Comparison of ENCODE assay signal across 9 mouse cellular contexts in genomic region chr17:25427441-25427840, GRCm38 (mm10). TPM values are rescaled to one million over a fixed set of nuclear protein-coding genes. Genes with fewer than 3 reads are reported as not detected.
A peak's percentile ranks its signal among the peaks of the same experiment; 100 is the strongest.
DNase-seq lines count a peak whose midpoint lies in the region; ATAC-seq and TF ChIP-seq lines count a peak whose summit lies in the region.
"Had no signal": no experiment of that assay in that cellular context is flagged by ENCODE, and none has a peak within 500 bp of the region (broad histone marks: within the 10 kb centered on the region; RNA-seq: fewer than 3 reads in every experiment).

No protein-coding gene starts in this region.

- TF ChIP-seq CTCF in heart, postnatal 0 days (IDR thresholded peaks at IDR 0.05; ENCODE audit: low read depth): no peak

- intact Hi-C loops in left cerebral cortex, postnatal 36 days (cut with DNase I): no loop called here

- H3K4me3 ChIP-seq in forebrain, embryonic 10.5 days: no peak overlapping the region
- H3K4me3 ChIP-seq in forebrain, embryonic 12.5 days (replicated peaks): no peak overlapping the region
- H3K4me3 ChIP-seq in lung, embryonic 15.5 days: no peak overlapping the region
- no peak overlapping the region for H3K4me3 ChIP-seq in heart, postnatal 0 days (ENCODE audit: low read depth, low read length)
- no peak overlapping the region for H3K4me3 ChIP-seq in midbrain, embryonic 14.5 days (replicated peaks; ENCODE audit: low read depth, low read length)

- no peaks in the 10 kb centered on the region for H3K9me3 ChIP-seq in forebrain, embryonic 10.5 days
- H3K9me3 ChIP-seq in forebrain, embryonic 12.5 days: no peaks in the 10 kb centered on the region
- H3K9me3 ChIP-seq in lung, embryonic 15.5 days: no peaks in the 10 kb centered on the region
- H3K9me3 ChIP-seq in heart, postnatal 0 days (replicated peaks; ENCODE audit: control insufficient read depth, low read length): no peaks in the 10 kb centered on the region
- no peaks in the 10 kb centered on the region for H3K9me3 ChIP-seq in midbrain, embryonic 14.5 days (ENCODE audit: control insufficient read depth, low read length)

- H3K36me3 ChIP-seq in forebrain, embryonic 10.5 days (replicated peaks): no peaks in the 10 kb centered on the region
- H3K36me3 ChIP-seq in forebrain, embryonic 12.5 days (replicated peaks): no peaks in the 10 kb centered on the region; the same call in 1 of the 2 replicates
- no peaks in the 10 kb centered on the region for H3K36me3 ChIP-seq in lung, embryonic 15.5 days
- H3K36me3 ChIP-seq in heart, postnatal 0 days (replicated peaks; ENCODE audit: control insufficient read depth, insufficient read depth, low read length): no peaks in the 10 kb centered on the region
- H3K36me3 ChIP-seq in midbrain, embryonic 14.5 days (ENCODE audit: control insufficient read depth, insufficient read depth, low read length): no peaks in the 10 kb centered on the region

- H3K27ac ChIP-seq in forebrain, embryonic 10.5 days: peak overlapping the region; percentile 26; the same call in 1 of the 2 replicates
- H3K27ac ChIP-seq in forebrain, embryonic 12.5 days: no peak overlapping the region
- peak overlapping the region; percentile 19; the same call in 1 of the 2 replicates for H3K27ac ChIP-seq in lung, embryonic 15.5 days
- H3K27ac ChIP-seq in heart, postnatal 0 days (ENCODE audit: low read depth): peak overlapping the region; percentile 39
- H3K27ac ChIP-seq in midbrain, embryonic 14.5 days (replicated peaks; ENCODE audit: low read depth, low read length): no peak overlapping the region

- DNase-seq in forebrain, embryonic 10.5 days (ENCODE audit: extremely low spot score, low spot score): no peak
- DNase-seq in lung, adult 18-20 months: no peak
- DNase-seq in heart, postnatal 0 days (ENCODE audit: low spot score): peak; percentile 71
- peak; percentile 64 for DNase-seq in midbrain, embryonic 14.5 days
- no peak for DNase-seq in left cerebral cortex, postnatal 36 days (ENCODE audit: low spot score in 2 of 2)
- no peak for DNase-seq in urinary bladder, adult 2 months (ENCODE audit: low spot score)

- no peak for TF ChIP-seq EP300 in heart, postnatal 0 days (IDR thresholded peaks at IDR 0.05; ENCODE audit: low read depth)

- no peak overlapping the region for H3K9ac ChIP-seq in forebrain, embryonic 12.5 days
- H3K9ac ChIP-seq in lung, embryonic 15.5 days: no peak overlapping the region
- no peak overlapping the region; the same call in 1 of the 2 replicates for H3K9ac ChIP-seq in heart, postnatal 0 days (replicated peaks; ENCODE audit: low read depth, low read length)
- 0 out of 2 replicates have a peak overlapping the region, but pooled peaks have one; percentile 2 for H3K9ac ChIP-seq in midbrain, embryonic 14.5 days (replicated peaks; ENCODE audit: low read length)

- no peak overlapping the region for H3K4me2 ChIP-seq in forebrain, embryonic 12.5 days
- H3K4me2 ChIP-seq in lung, embryonic 15.5 days: no peak overlapping the region
- H3K4me2 ChIP-seq in heart, postnatal 0 days (ENCODE audit: low read depth, low read length): no peak overlapping the region; the same call in 1 of the 2 replicates
- H3K4me2 ChIP-seq in midbrain, embryonic 14.5 days (ENCODE audit: low read length): 0 out of 2 replicates have a peak overlapping the region, but pooled peaks have one; percentile 2

- ATAC-seq in forebrain, embryonic 12.5 days (ENCODE audit: low FRiP score): no peak
- peak; percentile 77 for ATAC-seq in lung, embryonic 15.5 days (ENCODE audit: borderline replicate concordance, extremely low read depth, low FRiP score, low TSS enrichment)
- peak; percentile 61 for ATAC-seq in heart, postnatal 0 days (ENCODE audit: insufficient read depth, low read depth)
- no peak; the same call in 1 of the 2 replicates for ATAC-seq in midbrain, embryonic 14.5 days (ENCODE audit: low FRiP score, low TSS enrichment)

- H3K27me3 ChIP-seq in forebrain, embryonic 10.5 days (ENCODE audit: poor library complexity, severe bottlenecking): peaks cover 85% of the 10 kb centered on the region
- peaks cover 52% of the 10 kb centered on the region for H3K27me3 ChIP-seq in forebrain, embryonic 12.5 days
- peaks cover 24% of the 10 kb centered on the region; the same call in 1 of the 2 replicates for H3K27me3 ChIP-seq in lung, embryonic 15.5 days
- no peaks in the 10 kb centered on the region for H3K27me3 ChIP-seq in heart, postnatal 0 days (ENCODE audit: control insufficient read depth, insufficient read depth, low read length)
- peaks cover 5% of the 10 kb centered on the region; the same call in 1 of the 2 replicates for H3K27me3 ChIP-seq in midbrain, embryonic 14.5 days (ENCODE audit: control insufficient read depth, insufficient read depth, low read length)

- H3K4me1 ChIP-seq in forebrain, embryonic 10.5 days: peaks cover 74% of the 10 kb centered on the region
- peaks cover 48% of the 10 kb centered on the region for H3K4me1 ChIP-seq in forebrain, embryonic 12.5 days
- peaks cover 60% of the 10 kb centered on the region for H3K4me1 ChIP-seq in lung, embryonic 15.5 days
- H3K4me1 ChIP-seq in heart, postnatal 0 days (ENCODE audit: control insufficient read depth, insufficient read depth): peaks cover 46% of the 10 kb centered on the region
- peaks cover 35% of the 10 kb centered on the region for H3K4me1 ChIP-seq in midbrain, embryonic 14.5 days (ENCODE audit: control insufficient read depth, insufficient read depth, low read length)

- 52% methylated on average over 10 of the region's 10 CpGs for WGBS in forebrain, embryonic 10.5 days
- WGBS in forebrain, embryonic 12.5 days: 42% methylated on average over 10 of the region's 10 CpGs
- WGBS in lung, embryonic 15.5 days: 28% methylated on average over 10 of the region's 10 CpGs
- WGBS in heart, postnatal 0 days: 9% methylated on average over 10 of the region's 10 CpGs
- 24% methylated on average over 10 of the region's 10 CpGs for WGBS in midbrain, embryonic 14.5 days

RNA-seq across cellular contexts. Expression of gene Cacna1h, which starts 6.1 kb away (rescaled TPM):
- 1.7 and 2.2 TPM in 2 replicates for polyA plus RNA-seq in forebrain, embryonic 10.5 days (2016; fragmentation: Nextera tagmentation; extraction: Ambion mirVana)
- 7.8 and 7.9 TPM in 2 replicates for polyA plus RNA-seq in forebrain, embryonic 12.5 days (2016; fragmentation: Nextera tagmentation; extraction: Ambion mirVana)
- 2.5 and 2.6 TPM in 2 replicates for polyA plus RNA-seq in lung, embryonic 15.5 days (2015; fragmentation: Nextera tagmentation; extraction: Ambion mirVana)
- total RNA-seq in heart, postnatal 0 days (2014; rRNA removed; ENCODE audit: low replicate concordance): 39.2 and 65.9 TPM in 2 replicates
- polyA plus RNA-seq in heart, postnatal 0 days (2015; fragmentation: Nextera tagmentation; extraction: Ambion mirVana): 3.1 and 3.4 TPM in 2 replicates
- 11.3 and 15.0 TPM in 2 replicates for polyA plus RNA-seq in midbrain, embryonic 14.5 days (2014; fragmentation: Nextera tagmentation; extraction: Ambion mirVana)
- 10 to 100 TPM; 29.7 to 53.7 TPM for total RNA-seq in left cerebral cortex, postnatal 36 days (2021)
- polyA plus RNA-seq in urinary bladder, adult 2 months (2012; rRNA removed): 28.6 and 59.3 TPM in 2 replicates

RNA-seq across cellular contexts. Expression of gene Tekt4, which starts 27.0 kb away (rescaled TPM):
- 0.18 TPM in 1 of 2 replicates, not detected in the other for polyA plus RNA-seq in forebrain, embryonic 10.5 days (2016; fragmentation: Nextera tagmentation; extraction: Ambion mirVana)
- polyA plus RNA-seq in forebrain, embryonic 12.5 days (2016; fragmentation: Nextera tagmentation; extraction: Ambion mirVana): 0.19 and 0.31 TPM in 2 replicates
- polyA plus RNA-seq in lung, embryonic 15.5 days (2015; fragmentation: Nextera tagmentation; extraction: Ambion mirVana): 2.6 and 3.0 TPM in 2 replicates
- 1.3 TPM in 1 of 2 replicates, not detected in the other for total RNA-seq in heart, postnatal 0 days (2014; rRNA removed; ENCODE audit: low replicate concordance)
- polyA plus RNA-seq in heart, postnatal 0 days (2015; fragmentation: Nextera tagmentation; extraction: Ambion mirVana): 0.23 and 1.1 TPM in 2 replicates
- polyA plus RNA-seq in midbrain, embryonic 14.5 days (2014; fragmentation: Nextera tagmentation; extraction: Ambion mirVana): 0.46 and 0.50 TPM in 2 replicates
- 1 to 10 TPM; 1.8 to 3.5 TPM for total RNA-seq in left cerebral cortex, postnatal 36 days (2021)
- 0.12 and 0.15 TPM in 2 replicates for polyA plus RNA-seq in urinary bladder, adult 2 months (2012; rRNA removed)
- total RNA-seq: hematopoietic stem cell, adult 5-6 weeks had no signal

RNA-seq across cellular contexts. Expression of gene Tpsg1, which starts 58.4 kb away (rescaled TPM):
- not detected in 2 replicates for polyA plus RNA-seq in forebrain, embryonic 10.5 days (2016; fragmentation: Nextera tagmentation; extraction: Ambion mirVana)
- polyA plus RNA-seq in forebrain, embryonic 12.5 days (2016; fragmentation: Nextera tagmentation; extraction: Ambion mirVana): 0.29 and 0.45 TPM in 2 replicates
- 0.46 and 0.76 TPM in 2 replicates for polyA plus RNA-seq in lung, embryonic 15.5 days (2015; fragmentation: Nextera tagmentation; extraction: Ambion mirVana)
- not detected in 2 replicates for total RNA-seq in heart, postnatal 0 days (2014; rRNA removed; ENCODE audit: low replicate concordance)
- 0.33 and 0.56 TPM in 2 replicates for polyA plus RNA-seq in heart, postnatal 0 days (2015; fragmentation: Nextera tagmentation; extraction: Ambion mirVana)
- polyA plus RNA-seq in midbrain, embryonic 14.5 days (2014; fragmentation: Nextera tagmentation; extraction: Ambion mirVana): 0.61 and 1.2 TPM in 2 replicates
- total RNA-seq in left cerebral cortex, postnatal 36 days (2021): not detected
- 0.22 and 0.40 TPM in 2 replicates for polyA plus RNA-seq in urinary bladder, adult 2 months (2012; rRNA removed)
- total RNA-seq: hematopoietic stem cell, adult 5-6 weeks had no signal

Comparison
In these comparisons a context has a peak if more than half of its experiments do, and no peak if none do; other contexts are left out.
1. H3K27ac ChIP-seq: peak in forebrain, embryonic 10.5 days (single experiment), lung, embryonic 15.5 days (single experiment) and heart, postnatal 0 days (single experiment); none in forebrain, embryonic 12.5 days (single experiment) and midbrain, embryonic 14.5 days (single experiment).
2. DNase-seq: peak in heart, postnatal 0 days (single experiment) and midbrain, embryonic 14.5 days (single experiment); none in forebrain, embryonic 10.5 days (single experiment), lung, adult 18-20 months (0 of 2), left cerebral cortex, postnatal 36 days (0 of 2) and urinary bladder, adult 2 months (single experiment).
3. ATAC-seq: peak in lung, embryonic 15.5 days (single experiment) and heart, postnatal 0 days (single experiment); none in forebrain, embryonic 12.5 days (single experiment) and midbrain, embryonic 14.5 days (single experiment).